Mouse (Mus musculus) urinary bladder, postnatal 10 days (tissue): ENCODE measurements around the gene Prnp.

Experiments
- DNase-seq: peaks from one replicate; pipeline ENCODE4 v3.0.0; 2022; ENCODE audit warnings: low spot score

Gene Prnp

DNA sequence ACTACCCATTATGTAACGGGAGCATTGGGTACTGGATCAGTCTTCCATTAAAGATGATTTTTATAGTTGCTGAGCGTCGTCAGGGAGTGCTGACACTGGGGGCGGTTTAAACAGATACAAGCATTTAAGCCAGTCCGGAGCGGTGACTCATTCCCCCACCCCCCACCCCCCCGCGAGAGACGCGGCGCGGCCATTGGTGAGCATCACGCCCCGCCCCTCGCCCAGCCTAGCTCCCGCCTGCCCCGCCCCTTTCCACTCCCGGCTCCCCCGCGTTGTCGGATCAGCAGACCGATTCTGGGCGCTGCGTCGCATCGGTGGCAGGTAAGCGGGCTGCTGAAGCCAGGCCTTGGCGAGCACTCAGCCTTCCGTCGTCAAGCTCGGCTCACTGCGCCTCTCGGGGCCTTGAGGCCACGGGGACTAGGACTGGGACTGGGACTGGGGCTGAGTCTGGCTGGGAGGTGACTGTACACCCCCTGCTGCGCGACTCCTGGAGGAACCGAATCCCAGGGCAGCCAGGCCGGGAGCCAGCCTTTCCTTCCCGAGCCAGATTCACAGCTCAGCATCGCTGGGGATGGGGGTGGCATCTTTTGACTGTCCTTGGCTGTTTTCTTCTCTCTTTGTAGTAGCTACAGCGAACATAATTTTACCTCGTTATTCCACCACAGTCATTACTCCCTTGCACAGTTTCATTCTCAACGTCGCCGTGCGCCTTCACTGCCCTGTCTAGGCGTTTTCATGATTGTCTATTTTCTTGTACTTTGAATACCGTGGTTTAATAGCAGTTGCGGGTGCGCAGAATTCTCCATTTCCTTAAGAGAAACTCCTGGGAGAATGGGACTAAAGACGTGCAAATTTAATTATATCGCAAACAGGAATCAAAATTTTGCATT lies at the start of gene Prnp, which contains the start of gene Prn:
Prnp (plus strand) TSS at position 246 of the 890 bp plus-strand sequence.
Prn (plus strand) TSS at position 275 of the 890 bp plus-strand sequence.
- DNase-seq = peak; percentile 78

DNA sequence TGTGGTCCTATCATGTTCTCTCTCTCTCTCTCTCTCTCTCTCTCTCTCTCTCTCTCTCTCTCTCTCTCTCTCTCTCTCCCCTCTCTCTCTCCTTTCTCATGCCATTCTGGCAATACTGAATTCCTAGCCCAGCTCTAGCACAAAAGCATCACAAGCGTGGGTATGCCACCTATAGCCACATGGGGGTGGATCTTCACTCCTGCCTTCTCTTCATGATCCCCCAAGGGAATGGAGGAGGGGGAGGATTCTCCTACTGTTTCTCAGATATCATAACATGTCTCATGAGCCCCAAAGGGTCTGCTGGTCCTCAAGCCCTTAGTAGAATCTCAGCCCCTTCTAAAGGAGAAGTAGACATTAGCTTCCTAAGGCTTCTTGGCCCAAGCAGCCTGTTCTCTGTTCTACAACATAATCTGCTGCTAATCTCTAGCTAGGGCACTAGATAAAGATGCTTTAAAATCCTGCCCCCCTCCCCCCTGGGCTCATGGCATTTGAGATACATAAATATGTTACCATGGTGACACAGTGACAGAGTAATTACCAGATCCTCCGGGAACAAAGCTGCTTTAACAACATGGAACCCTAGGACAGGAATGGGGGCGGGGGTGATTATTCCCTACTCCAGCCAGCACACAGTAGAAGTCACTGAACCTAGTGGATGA lies 47.0 kb upstream of the Prnp start:
- DNase-seq = no peak

DNA sequence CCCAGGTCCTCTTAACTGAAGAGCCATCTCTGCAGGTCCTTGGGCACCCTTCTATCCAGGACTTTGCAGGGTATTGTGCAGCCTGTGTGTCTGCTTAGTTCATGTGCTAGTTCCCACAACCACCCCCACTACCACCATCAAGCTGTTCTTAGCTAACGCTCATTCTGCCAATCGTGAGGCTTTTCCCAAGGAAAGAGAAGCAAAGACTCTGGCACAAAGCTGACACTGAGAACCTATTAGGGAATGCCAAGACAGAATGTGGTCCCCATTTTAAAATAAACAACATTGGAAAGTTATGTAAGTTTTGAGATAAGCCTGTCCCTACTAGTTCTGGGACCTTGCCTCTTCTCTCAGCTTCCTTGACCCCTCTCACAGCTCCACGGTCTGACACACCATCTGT lies 46.3 kb upstream of the Prnp start:
- no peak for DNase-seq

DNA sequence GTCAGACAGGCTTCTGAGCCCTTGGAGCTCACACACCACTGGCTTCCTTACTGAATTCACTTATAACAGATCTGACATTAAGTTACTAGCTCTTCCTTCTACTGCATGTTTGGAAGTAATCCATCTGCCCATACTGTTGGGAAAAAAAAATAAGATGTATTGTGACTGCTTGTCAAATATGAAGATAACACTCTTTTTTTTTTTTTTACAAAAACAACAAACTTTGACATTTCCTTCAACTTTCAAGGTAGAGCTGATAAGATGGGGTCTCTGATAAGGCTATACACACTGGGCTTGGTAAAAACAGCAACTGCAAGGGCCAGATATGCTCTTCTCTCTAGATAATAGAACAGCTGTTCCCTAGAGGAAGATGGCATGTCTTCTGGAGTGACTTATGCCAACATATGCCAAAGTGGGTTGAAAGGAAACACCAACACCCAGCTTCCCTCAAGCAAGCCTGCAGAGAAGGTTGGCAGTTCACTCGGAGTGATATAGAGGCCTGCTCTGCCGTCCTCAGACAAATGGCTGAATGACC lies 45.4 kb upstream of the Prnp start:
- no peak for DNase-seq

DNA sequence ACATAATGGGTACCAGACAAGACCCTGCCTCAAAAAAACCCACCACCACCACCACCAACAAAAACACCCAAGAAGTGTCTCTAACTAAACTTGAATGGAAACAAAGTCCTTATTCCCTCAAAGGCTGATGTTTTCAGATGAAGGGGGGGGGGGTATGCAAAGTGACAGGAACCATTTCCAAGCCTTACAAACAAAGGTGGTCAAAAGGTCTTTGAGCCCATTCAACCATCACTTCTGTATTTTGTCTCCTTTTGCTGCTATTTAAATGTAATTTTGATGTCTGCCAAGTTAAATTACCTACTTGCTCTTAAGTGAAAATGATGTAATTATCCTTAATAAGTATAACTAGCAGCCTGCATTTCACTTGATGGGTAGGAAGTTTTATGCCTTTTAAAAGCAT lies 43.1 kb upstream of the Prnp start:
- DNase-seq = no peak

DNA sequence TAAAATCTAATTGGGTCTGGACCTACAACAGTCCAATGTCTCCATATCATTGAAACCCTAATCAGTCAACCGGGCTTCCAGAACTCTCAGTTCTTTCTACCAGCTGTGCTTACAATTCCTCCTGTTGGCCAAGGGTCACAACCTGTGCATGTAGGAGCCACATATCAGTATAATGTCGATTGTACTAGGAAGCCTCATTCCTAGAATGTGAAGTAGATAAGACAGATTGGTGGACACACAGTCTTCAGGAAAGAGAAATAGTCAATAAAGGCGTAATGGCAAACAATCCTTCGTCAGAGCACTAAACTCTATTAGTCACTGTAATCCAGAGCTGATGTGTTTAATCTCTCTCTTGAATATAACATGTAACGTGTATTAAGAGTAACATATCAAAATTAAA lies 40.7 kb upstream of the Prnp start:
- no peak for DNase-seq

DNA sequence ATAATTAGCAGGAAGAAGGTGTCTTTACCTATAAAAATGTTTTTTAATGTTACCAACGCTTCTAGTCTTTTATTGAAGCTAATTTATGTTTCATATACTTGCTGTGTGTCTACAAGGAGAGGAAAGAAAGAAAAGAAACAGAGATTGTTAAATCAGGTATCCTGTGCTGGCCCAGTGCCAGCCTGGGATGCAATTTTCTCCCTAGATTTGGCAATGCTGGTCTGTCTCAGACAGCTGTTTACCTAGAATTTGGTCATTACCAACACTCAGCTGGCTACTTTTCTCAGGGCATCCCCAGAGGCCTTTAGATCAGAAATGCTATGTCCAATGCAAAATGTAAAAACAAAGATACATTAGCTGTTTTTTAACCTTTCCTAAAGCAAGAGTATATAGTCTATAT lies 36.4 kb upstream of the Prnp start:
- DNase-seq = no peak

DNA sequence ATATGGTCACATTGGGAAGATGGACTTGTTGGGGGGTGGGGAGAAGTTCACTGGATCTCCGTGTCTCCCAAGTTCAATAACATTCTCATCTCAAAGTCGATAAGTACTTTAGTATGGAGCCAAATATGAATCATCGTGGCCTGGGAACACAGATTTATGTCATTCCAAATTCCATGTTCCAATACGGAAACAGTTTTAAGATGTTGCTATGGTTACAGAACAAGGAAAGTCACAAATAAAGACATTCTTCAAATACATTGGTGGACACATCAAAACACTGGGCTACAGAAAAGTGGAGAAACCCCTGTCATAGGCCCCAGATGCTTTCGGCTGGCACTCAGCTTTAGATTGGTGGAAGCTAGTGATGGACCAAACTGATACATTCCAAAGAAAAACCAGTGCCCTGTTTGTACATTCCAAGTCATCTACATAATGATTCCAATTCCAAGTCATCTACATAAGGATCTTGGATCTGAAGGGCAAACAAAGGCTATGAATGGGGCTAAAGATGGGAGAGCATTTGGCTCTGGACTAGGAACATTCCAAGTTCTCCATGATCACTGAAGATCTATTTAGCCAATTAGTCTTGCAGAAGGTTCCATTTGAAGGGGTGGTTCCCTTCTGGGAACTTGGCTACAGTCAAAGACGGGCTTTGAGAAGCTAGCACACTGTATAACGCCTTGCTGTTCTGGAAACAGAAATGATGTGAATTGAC lies 33.0 kb upstream of the Prnp start:
- no peak for DNase-seq

DNA sequence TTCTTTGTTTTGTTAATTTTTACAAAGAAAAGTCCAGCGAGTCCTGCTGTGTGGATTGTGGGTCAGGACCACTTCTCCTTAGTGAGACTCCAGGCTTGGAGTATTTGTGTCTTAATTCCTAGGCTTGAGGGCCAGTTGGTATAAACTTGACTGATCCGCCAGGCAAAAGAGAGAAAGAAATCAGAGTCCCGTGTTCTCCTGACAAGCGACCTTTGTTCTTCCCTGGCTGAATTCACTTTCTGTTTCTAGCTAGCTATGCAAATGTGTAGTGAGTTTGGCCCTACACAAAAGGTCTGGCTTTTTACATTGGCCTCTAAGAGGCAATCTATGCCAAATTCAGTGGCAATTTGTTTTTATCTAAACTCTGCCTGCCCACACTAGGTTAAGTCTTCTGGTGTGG lies 28.0 kb upstream of the Prnp start:
- no peak for DNase-seq

DNA sequence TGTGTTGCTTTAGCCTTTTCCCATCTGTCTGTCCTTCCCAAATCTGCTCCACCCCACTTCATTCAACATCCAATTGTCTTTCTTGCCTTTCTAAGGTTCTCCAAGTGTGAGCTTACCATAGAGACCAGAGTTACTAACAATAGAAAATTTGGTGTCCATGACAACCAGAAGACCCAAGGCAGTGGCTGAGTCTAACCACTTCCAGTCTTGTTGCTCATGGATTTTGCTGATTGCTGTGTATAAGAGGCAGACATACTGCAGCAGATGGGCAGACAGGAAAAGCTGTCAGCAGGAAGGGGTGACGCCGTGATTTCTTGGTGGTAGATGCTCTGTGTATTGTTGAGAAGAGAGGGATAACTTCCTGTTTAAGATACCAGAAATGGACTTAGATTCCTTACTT lies 26.6 kb upstream of the Prnp start:
- DNase-seq = no peak

DNA sequence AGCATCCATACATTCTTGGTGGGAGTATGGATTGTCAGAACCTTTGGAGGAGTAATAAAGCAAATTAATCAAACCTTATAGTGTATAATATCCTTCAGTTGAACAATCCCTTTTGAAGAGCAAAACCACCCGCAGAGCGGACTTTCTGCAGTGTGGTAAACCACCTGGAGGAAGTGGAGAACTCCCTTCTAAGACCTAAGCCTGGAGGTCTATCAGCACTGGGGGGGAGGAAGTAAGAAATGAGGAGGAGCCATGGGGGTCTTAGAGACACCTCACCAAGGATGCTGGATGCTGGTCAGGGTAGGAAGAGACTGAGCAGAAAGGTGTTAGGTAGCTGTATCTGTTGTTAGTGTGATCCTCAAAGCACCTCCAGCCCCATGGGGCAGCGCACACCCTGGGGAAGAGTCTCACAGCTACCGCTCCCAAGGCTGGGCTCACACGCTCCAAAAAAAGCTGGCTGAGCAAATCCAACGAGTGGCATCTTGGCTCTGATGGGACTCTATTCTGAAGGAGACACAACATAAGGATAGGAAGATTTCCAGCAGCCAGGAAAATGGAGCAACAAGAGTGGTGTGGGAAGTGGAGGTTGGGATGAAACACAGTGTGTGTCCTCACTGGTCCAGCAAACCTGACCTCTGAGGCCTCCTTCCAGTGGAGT lies 23.1 kb upstream of the Prnp start:
- DNase-seq = no peak

DNA sequence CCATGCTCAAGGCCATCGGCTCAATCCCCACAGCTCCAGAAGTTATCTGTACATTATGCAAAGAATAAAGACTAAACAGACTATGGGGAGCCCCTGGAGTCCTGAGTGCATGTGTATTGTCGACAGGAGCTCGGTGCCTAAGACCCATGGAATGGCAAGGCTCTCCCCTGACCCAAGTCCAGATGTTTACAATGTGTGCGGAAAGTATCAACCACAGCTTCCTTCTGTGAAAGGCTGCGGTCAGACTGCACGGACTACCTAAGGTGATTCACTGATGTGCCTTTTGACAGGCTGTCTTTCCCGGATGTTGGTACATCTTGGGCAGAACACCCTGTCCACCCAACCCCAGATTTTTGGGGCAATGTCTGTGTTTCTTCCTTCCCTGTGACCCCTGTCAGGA lies 21.5 kb upstream of the Prnp start:
- DNase-seq = no peak

DNA sequence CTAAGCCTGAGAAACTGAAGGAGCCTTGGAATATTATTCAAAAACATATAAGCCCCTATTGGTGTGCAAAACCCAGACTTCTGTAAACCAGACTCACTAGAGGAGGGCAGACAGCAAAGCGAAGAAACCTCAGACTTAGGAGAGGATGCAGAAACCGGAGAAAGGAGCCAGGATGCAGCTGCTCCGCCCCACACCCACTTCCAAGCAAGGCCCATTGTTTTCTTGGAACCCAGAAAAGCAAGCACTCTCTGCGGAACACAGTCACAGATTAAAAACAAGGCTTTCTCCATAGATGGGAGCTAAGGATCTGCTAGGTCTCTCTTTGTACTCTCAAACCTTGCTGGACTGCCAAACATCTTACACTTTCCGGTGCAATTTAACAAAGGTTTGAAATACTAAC lies 17.2 kb upstream of the Prnp start:
- DNase-seq = no peak

DNA sequence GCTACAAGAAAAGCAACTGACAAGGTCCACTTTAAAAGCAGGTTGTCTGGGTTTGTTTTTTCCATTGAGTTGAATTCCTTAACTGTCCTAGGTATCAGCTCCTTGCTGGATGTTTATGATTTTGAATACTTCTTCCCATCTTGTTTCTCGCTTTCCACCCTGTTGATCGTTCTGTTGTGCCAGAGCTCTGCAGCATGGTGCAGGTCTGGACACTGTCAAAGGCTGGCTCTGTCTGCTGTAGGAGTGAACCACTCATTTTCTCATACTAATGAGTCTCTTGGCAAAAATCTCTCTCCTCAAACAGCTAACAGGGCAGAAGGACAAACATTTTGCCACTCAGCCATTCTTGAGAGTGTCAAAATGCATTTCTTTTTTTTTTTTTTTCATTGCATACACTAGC lies 14.6 kb upstream of the Prnp start:
- DNase-seq = no peak

DNA sequence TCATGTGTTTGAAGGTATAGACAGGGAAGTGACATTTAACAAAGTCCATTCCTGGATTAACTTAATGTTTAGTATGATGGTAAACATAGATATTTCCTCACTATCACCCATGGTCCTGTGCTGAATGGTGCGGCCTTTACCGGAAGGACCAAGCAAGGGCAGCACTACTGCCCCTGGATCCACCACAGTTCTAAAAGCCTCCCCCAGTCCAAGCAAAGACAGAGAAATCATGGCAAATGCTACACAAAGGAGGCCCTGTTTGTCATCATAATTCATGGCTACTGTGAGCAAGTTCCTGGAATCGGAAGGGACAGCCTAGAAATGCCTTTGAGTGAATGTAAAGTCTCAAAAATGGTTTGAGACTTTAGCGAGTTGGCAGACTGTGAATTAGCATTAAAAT lies 13.7 kb upstream of the Prnp start:
- DNase-seq = no peak

DNA sequence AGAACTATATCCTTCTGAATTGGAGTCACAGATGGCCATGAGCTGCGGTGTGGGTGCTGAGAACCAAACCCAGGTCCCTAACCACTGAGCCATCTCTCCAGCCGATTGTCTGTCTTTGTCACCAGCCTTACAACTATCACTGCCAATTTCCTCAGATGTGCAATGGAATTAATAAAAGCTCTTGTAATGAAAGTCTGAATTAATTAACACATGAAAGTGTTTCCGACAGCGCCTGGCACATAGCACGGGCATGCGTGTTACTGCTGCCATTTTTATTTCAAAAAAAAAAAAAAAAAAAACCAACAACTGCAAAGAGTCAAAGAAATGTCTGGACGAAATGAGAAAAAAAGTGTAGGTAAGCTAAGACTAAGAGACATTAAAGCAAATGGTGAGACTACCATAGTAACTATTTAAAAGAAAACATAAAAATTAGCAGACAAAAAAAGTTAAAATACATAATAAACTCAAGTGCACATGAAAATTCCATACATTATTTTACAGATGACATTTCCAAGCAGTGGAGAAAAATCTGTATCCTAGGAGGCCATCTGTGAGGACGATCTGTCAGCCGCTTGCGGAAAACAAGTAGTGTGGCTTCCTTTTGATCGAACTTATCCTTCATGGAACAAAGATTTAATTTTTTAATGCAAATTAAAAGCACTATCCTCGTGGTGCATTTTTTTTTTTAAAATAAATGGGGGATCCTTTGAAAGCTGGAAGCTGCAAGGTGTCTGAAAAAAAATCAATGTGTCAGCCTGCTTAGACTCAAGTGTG lies 12.2 kb upstream of the Prnp start:
- no peak for DNase-seq

DNA sequence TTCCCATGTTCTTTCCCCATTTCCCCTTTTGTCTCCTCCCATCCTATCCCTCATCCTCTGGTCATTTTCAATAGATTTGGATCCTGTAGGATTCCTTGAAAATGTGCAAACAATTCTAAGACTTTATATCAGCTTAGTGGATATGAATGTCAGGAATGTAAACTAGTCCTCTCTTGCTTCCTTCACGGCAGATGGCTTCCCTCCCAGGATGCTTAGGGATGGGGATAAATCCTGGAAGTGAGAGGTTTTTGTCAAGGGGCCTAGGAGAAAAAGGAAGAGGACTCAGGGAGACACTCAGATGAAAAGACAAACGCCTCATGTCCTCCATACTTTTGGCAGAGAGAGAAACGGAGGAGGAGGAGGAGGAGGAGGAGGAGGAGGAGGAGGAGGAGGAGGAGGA lies 7.3 kb upstream of the Prnp start:
- DNase-seq = no peak

DNA sequence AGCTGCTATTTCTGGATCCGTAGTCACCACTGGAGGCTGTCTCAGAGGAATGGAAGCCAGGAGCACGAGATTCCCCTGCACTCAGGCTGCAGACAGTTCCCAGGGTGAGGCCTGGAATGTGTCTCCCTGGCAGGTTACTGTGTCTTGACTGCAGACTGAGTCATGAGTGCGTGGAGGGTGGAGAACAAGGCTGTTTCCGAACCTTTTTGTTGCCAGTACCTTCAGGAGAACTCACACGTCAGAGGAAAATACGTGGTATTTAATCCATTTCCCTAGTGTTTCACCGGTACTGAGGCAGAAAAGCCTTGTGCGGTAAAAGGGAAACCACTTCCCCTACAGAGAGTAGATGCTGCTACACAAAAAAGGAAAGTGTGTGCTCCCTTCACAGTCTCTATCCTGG lies 6.9 kb upstream of the Prnp start:
- no peak for DNase-seq

DNA sequence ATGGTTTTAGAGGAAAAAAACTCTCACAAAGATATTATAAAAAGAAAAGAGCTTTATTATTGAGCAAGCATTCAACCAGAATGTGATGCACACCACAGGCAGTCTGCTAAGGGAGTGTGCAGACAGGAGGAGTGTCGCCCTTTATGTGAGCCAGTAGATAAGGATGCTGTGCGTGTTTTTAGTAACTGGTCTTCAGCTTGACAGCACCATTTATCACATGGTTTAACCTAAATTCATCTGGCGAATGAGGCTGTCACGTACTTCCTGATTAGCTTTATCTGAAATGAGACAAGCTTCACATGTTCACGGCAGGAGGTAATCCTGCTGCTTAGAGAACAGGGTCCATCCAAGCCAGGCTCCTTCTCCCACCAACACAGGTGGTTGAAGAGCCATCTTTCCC lies 4.7 kb upstream of the Prnp start:
- DNase-seq = no peak

DNA sequence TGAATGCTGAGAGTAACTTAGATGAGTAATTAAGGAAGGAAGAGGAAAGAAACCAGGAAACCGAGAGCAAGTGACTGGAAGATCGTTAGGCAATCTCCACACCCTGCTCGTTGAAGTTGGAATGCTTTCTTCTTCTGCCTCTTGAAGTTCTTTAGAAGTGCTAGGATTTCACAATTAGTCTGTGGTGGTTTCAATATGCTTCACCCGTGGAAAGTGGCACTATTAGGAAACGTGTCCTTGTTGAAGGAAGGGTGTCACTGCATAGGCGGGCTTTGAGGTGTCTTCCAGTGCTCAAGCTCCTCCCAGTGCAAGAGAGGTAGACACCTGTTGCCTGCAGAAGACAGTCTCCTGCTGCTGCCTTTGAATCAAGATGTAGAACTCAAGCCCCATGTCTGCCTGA lies 4.0 kb upstream of the Prnp start:
- DNase-seq = no peak

DNA sequence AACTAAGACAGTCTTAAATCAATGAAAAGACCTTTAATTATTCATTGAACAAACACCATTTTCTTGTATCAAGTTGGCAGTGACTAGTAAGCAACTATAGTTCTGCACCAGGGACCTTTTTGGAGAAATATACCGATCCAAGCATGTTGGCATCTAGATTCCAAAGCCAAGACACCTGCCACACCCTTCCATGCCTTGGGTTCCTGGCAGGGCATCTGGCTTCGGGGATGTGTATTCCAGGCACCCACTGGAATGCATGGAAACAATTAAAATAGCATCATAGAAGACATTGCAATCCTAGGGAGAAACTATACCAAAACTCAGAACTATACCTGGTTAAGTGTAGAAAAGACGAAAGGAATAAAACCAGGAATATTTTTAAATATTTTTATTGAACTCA lies 3.5 kb upstream of the Prnp start:
- no peak for DNase-seq
